Mouse (Mus musculus) heart, embryonic 15.5 days (tissue): ENCODE results near the gene Ccdc39. TPM values are rescaled to one million over a fixed set of nuclear protein-coding genes. Genes with fewer than 3 reads are reported as not detected.

Source experiments
- ATAC-seq: fragments of 200-750 bp; cut with Nextera tagmentation; replicated peaks from 2 replicates; pipeline ENCODE4 v1.8.0; 2017; ENCODE audit warnings: low read depth, moderate TSS enrichment; ENCODE audit not compliant: insufficient number of reproducible peaks, insufficient read depth, low FRiP score
- H3K27ac ChIP-seq: fragments of 300-500 bp; sonication (generic); 2 replicates; pipeline ENCODE4 v1.5.1; 2015; ENCODE audit warnings: mild to moderate bottlenecking, inconsistent platforms
- H3K27me3 ChIP-seq: fragments of 300-500 bp; sonication (generic); 2 replicates; pipeline ENCODE4 v1.6.1; 2015; ENCODE audit warnings: inconsistent platforms
- H3K36me3 ChIP-seq: fragments of 300-500 bp; sonication (generic); 2 replicates; pipeline ENCODE4 v1.6.1; 2015; ENCODE audit warnings: mild to moderate bottlenecking, inconsistent platforms
- H3K4me1 ChIP-seq: fragments of 300-500 bp; sonication (generic); replicated peaks from 2 replicates; pipeline ENCODE4 v1.6.1; 2015; ENCODE audit warnings: inconsistent platforms
- H3K4me2 ChIP-seq: fragments of 300-500 bp; sonication (generic); 2 replicates; pipeline ENCODE4 v1.6.1; 2015; ENCODE audit warnings: inconsistent platforms, mild to moderate bottlenecking, moderate library complexity
- H3K4me3 ChIP-seq: fragments of 300-500 bp; sonication (generic); 2 replicates; pipeline ENCODE4 v1.5.1; 2015; ENCODE audit warnings: mild to moderate bottlenecking, inconsistent platforms
- H3K9ac ChIP-seq: fragments of 300-500 bp; sonication (generic); 2 replicates; pipeline ENCODE4 v1.6.1; 2015; ENCODE audit warnings: mild to moderate bottlenecking, inconsistent platforms
- H3K9me3 ChIP-seq: fragments of 300-500 bp; sonication (generic); replicated peaks from 2 replicates; pipeline ENCODE4 v1.6.1; 2016; ENCODE audit warnings: inconsistent platforms
- WGBS: fragments of 180-500 bp; shearing (Covaris S2); methylation state at CpG from one replicate; pipeline ENCODE4 v1.1.7; 2015; ENCODE audit warnings: mixed read lengths; 5-methylcytosine and 5-hydroxymethylcytosine counted together
- polyA plus RNA-seq: library from polyadenylated mRNA; unstranded; fragments of >200 nt; fragmentation: Nextera tagmentation; extraction: Ambion mirVana; gene quantifications from 2 replicates; pipeline ENCODE4 v1.2.1, GENCODE M21; 2015

Gene Ccdc39
- 1.3 and 1.9 TPM in 2 replicates for polyA plus RNA-seq

DNA sequence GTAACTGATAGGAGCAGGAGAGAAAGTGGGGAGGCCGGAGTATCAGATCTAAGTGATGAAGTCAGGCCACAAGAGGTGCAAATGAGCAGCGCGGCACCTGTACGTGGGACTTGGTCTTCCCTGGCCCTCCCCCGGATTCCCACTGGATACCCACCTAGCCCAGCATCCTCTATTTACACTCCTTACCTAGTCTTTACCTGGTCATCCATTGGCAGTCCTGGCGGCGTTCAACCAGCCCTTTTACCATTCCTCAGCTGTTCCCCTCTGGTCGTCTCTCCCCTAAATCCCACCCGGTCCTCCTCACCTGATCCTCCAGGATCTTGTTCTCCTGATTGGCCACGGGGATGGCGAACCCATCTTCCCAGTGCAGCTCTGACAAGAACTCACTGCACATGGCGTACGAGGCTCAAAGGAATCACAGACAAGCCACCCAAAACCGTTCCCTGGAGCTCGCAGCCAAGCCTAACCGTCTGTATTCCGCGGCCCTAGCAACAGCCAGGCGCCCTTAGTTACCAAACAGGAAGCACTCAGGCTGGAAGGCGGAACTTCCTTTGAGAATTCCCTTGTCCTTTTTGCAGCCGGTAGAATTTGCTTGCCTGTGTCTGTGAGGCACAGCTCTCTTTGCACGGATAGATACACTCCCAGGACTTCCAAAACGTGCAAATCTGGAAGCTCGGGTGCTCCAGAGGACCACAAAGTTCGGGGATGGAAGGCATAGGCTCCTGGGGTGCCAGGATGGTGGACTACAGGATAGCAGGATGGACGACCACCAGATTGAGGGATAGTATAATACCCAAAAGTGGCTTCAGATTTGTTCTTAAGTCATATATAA, at the start of gene Ccdc39:
TSS of gene Ccdc39 (minus strand) at position 510 of the 832 bp plus-strand sequence.
- 0 out of 2 replicates have a peak within 1 kb of the TSS, but pooled peaks have one; percentile 44 for H3K27ac ChIP-seq
- ATAC-seq: peak; percentile 76; the same call in 1 of the 2 replicates
- H3K4me3 ChIP-seq: peak within 1 kb of the TSS; percentile 56
- WGBS: 6% methylated on average over 26 of the region's 26 CpGs
- peaks cover 8% of the 10 kb centered on the region for H3K4me1 ChIP-seq
- peak within 1 kb of the TSS; percentile 91 for H3K4me2 ChIP-seq
- H3K27me3 ChIP-seq: no peaks in the 10 kb centered on the region
- H3K9ac ChIP-seq: peak within 1 kb of the TSS; percentile 57
- no peaks in the 10 kb centered on the region for H3K36me3 ChIP-seq
- H3K9me3 ChIP-seq: no peaks in the 10 kb centered on the region

GRCm38 (mm10) chr3:33893433-33893832, 49.3 kb upstream of the Ccdc39 start:
- no peaks in the 10 kb centered on the region for H3K4me1 ChIP-seq
- no peak overlapping the region for H3K4me2 ChIP-seq
- no peaks in the 10 kb centered on the region for H3K36me3 ChIP-seq
- 80% methylated on average over 5 of the region's 5 CpGs for WGBS
- no peak for ATAC-seq
- H3K9me3 ChIP-seq: no peaks in the 10 kb centered on the region
- H3K27me3 ChIP-seq: no peaks in the 10 kb centered on the region
- no peak overlapping the region for H3K4me3 ChIP-seq
- H3K27ac ChIP-seq: no peak overlapping the region
- no peak overlapping the region for H3K9ac ChIP-seq

DNA sequence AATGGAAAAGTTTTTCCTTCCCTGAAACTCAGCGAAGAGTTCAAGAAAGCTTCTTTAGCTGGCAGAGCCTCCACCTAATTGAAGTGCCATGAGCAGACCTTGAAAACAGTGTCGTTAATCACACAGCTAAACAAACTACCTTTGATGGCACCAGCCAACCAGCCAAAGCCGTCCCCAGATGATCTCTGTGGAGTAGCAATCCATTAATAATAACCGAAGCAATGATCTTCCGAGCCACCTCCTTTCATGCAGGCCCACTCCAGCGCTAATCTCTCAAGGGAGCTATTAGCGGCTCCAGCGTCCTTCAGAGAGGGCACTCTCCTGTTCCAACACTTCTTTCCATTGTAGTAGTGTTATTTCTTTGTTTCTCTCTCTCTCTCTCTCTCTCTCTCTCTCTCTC, 43.3 kb upstream of the Ccdc39 start:
- no peak for ATAC-seq
- Histone ChIP-seq H3K4me1 (no peaks in the 10 kb centered on the region), H3K9ac (no peak overlapping the region), H3K27ac (no peak overlapping the region), H3K4me2 (no peak overlapping the region), H3K36me3 (no peaks in the 10 kb centered on the region), H3K4me3 (no peak overlapping the region), H3K9me3 (no peaks in the 10 kb centered on the region), H3K27me3 (no peaks in the 10 kb centered on the region)
- 37% methylated on average over 8 of the region's 8 CpGs for WGBS

DNA sequence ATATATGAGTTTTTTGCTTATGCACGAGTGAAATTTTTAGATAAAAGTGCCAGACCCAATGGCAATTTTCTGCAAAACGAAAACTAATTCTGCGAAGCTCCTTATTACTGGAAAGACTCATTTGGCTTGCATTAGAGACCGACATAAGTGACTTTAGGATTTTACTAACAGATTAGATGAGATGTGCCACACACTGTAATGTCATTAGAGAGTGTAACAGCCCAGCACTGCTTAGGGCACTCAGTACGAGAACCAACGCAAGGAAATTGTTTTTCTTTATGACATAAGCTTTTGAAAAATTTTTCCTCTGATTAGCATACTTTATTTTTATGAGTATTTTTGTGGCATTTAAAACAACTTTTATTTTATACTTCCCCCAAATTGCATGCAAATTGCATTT, 39.0 kb upstream of the Ccdc39 start:
- no peaks in the 10 kb centered on the region for H3K4me1 ChIP-seq
- 81% methylated on average over 6 of the region's 6 CpGs for WGBS
- H3K27me3 ChIP-seq: no peaks in the 10 kb centered on the region
- no peak overlapping the region for H3K4me3 ChIP-seq
- no peak overlapping the region for H3K4me2 ChIP-seq
- no peaks in the 10 kb centered on the region for H3K36me3 ChIP-seq
- H3K9me3 ChIP-seq: no peaks in the 10 kb centered on the region
- H3K9ac ChIP-seq: no peak overlapping the region
- ATAC-seq: no peak
- no peak overlapping the region for H3K27ac ChIP-seq

DNA sequence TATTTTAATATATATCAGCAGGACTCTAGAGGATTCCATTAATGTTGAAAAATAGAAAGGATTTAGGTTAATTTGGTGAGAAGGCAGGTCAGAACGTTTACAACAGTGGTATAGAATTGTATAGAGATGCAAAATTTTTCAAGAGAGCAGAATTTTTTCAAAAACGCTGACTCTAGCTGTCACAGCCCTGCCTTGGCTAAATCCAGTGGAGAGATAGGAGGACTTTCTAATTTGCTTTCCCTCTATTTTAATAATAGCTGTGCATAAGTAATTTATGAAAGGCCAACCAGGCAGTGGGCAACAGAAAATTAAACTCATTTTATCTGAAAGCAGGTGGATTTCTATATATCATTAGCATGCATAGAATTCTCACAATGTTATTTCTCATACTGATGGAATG, 38.6 kb upstream of the Ccdc39 start:
- no peak for ATAC-seq
- Histone ChIP-seq H3K9me3 (no peaks in the 10 kb centered on the region), H3K27ac (no peak overlapping the region), H3K4me3 (no peak overlapping the region), H3K4me2 (no peak overlapping the region), H3K27me3 (no peaks in the 10 kb centered on the region), H3K9ac (no peak overlapping the region), H3K36me3 (no peaks in the 10 kb centered on the region), H3K4me1 (no peaks in the 10 kb centered on the region)
- 71% methylated on average over 2 of the region's 2 CpGs for WGBS

DNA sequence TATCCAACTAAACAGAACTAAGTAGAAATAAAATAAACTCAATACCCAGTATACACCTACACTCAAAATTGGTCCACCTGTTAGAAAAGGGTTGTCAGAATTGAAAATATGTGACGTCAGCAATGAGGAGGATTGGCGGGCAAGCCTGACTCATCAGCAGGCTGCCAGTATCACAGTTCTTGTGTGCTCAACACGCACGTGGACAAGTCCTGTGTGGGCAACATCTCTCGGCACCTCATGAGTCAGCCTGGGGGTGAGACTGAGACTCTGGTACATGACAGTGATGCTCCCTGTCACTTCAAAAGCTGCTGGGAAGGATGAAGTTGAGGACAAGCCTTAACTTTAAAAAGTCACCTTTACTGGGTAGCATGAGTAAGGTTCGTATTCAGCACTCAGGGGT, 34.6 kb upstream of the Ccdc39 start:
- Histone ChIP-seq H3K27ac (no peak overlapping the region), H3K9me3 (no peaks in the 10 kb centered on the region), H3K4me2 (no peak overlapping the region), H3K4me3 (no peak overlapping the region), H3K27me3 (no peaks in the 10 kb centered on the region), H3K4me1 (no peaks in the 10 kb centered on the region), H3K9ac (no peak overlapping the region), H3K36me3 (no peaks in the 10 kb centered on the region)
- WGBS: 81% methylated on average over 6 of the region's 6 CpGs
- ATAC-seq: no peak

DNA sequence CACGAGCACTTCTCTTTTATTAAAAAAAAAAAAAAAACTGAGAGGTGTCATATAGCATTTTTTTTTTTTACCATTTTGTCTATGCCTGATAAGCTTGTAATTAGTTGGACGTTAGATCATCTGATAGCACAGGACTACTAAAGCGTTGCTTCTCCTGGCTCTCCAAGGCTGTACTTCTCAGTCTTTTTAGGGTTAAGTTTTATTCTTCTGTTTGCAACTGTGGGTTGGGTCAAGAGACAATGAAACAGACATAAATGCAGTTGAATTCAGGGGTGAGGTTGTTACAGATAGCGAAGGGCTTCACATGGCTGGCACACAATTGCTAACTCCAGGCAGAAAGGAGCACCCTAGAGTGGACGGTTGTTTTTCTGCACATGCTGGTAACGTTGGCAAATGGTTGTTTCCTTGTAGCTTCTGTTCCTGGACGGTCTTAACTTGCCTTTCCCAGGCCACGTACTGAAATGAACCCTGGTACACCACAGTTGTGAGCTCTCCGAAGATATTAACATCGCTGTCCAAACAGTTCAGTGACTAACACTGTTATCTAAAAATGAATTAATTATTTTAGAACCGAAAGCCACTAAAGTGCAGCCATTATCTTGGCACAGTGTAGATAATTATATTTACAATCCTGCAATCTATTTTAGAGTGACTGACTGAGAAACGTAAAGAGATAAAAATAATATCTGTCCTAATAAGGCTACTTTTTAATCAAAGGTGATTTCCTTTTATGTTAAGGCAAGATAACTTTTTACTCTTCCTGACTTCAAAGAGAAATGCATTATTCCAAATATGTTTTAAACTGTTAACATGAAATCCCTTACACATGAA, 30.6 kb upstream of the Ccdc39 start:
- no peak for ATAC-seq
- H3K4me3 ChIP-seq: no peak overlapping the region
- H3K9me3 ChIP-seq: no peaks in the 10 kb centered on the region
- H3K4me2 ChIP-seq: no peak overlapping the region
- no peak overlapping the region for H3K9ac ChIP-seq
- no peaks in the 10 kb centered on the region for H3K4me1 ChIP-seq
- WGBS: 52% methylated on average over 12 of the region's 12 CpGs
- H3K27me3 ChIP-seq: no peaks in the 10 kb centered on the region
- no peak overlapping the region for H3K27ac ChIP-seq
- no peaks in the 10 kb centered on the region for H3K36me3 ChIP-seq

- ATAC-seq: no peak
- H3K4me3 ChIP-seq: no peak overlapping the region
- H3K36me3 ChIP-seq: no peaks in the 10 kb centered on the region
- H3K27ac ChIP-seq: no peak overlapping the region
- 76% methylated on average over 7 of the region's 7 CpGs for WGBS
- H3K27me3 ChIP-seq: no peaks in the 10 kb centered on the region
- H3K9me3 ChIP-seq: no peaks in the 10 kb centered on the region
- no peak overlapping the region for H3K4me2 ChIP-seq
- H3K9ac ChIP-seq: no peak overlapping the region
- no peaks in the 10 kb centered on the region for H3K4me1 ChIP-seq
Observed at GRCm38 (mm10) chr3:33873837-33874236, 29.7 kb upstream of the Ccdc39 start.

GRCm38 (mm10) chr3:33873366-33873765, 29.3 kb upstream of the Ccdc39 start:
- Histone ChIP-seq H3K36me3 (no peaks in the 10 kb centered on the region), H3K4me2 (no peak overlapping the region), H3K4me3 (no peak overlapping the region), H3K9ac (no peak overlapping the region), H3K27ac (no peak overlapping the region), H3K27me3 (no peaks in the 10 kb centered on the region), H3K9me3 (no peaks in the 10 kb centered on the region), H3K4me1 (no peaks in the 10 kb centered on the region)
- ATAC-seq: no peak
- WGBS: 77% methylated on average over 8 of the region's 8 CpGs

GRCm38 (mm10) chr3:33864000-33864540, 20.0 kb upstream of the Ccdc39 start:
- H3K36me3 ChIP-seq: no peaks in the 10 kb centered on the region
- H3K4me1 ChIP-seq: no peaks in the 10 kb centered on the region
- H3K27me3 ChIP-seq: no peaks in the 10 kb centered on the region
- H3K9me3 ChIP-seq: no peaks in the 10 kb centered on the region
- H3K27ac ChIP-seq: no peak overlapping the region
- H3K9ac ChIP-seq: no peak overlapping the region
- H3K4me3 ChIP-seq: no peak overlapping the region
- H3K4me2 ChIP-seq: no peak overlapping the region
- ATAC-seq: no peak

DNA sequence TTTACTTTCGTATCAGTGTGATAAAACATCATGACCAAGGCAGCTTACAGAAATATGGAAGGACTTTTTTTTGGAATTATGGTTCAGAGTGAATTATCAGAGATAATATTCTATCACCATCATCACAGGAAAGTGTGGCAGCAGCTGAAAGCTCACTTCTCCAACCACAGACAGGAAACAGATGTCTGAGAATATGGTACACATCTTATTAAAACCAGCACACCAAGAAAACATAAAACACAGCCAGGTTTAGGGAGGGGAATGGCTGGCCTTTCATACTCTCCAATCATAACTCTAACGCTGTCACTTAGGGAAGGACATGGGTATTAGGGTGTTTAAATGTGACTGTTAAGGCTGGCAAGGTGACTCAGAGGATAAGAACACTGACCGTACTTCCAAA, 14.8 kb upstream of the Ccdc39 start:
- Histone ChIP-seq H3K4me1 (no peaks in the 10 kb centered on the region), H3K27me3 (no peaks in the 10 kb centered on the region), H3K4me2 (no peak overlapping the region), H3K4me3 (no peak overlapping the region), H3K9ac (no peak overlapping the region), H3K9me3 (no peaks in the 10 kb centered on the region), H3K36me3 (no peaks in the 10 kb centered on the region), H3K27ac (no peak overlapping the region)
- WGBS: 80% methylated on average over 3 of the region's 3 CpGs
- no peak for ATAC-seq
